Mouse (Mus musculus): ENCODE results near the gene Ccdc191. TPM values are rescaled to one million over a fixed set of nuclear protein-coding genes. Genes with fewer than 3 reads are reported as not detected.

Gene Ccdc191
- 5.0 and 5.4 TPM in 2 replicates for polyA plus RNA-seq (2015; fragmentation: Nextera tagmentation; extraction: Ambion mirVana)

- TF ChIP-seq CTCF (IDR thresholded peaks at IDR 0.05; ENCODE audit: low read depth) (no peak), EP300 (optimal IDR thresholded peaks at IDR 0.05) (no peak)
Observed at GRCm38 (mm10) chr16:43889208-43890004, at the start of gene Ccdc191. TSS of gene Ccdc191 (plus strand) at chr16:43889800.

GRCm38 (mm10) chr16:43841236-43841635 lies 48.4 kb upstream of the Ccdc191 start:
- no peak overlapping the region for H3K27ac ChIP-seq (replicated peaks)
- no peak overlapping the region for H3K4me2 ChIP-seq (replicated peaks; ENCODE audit: low read depth)
- ATAC-seq (ENCODE audit: low FRiP score, low TSS enrichment): no peak
- no peaks in the 10 kb centered on the region for H3K27me3 ChIP-seq (ENCODE audit: control insufficient read depth, insufficient read depth, low read length)
- no peaks in the 10 kb centered on the region for H3K9me3 ChIP-seq (ENCODE audit: control insufficient read depth, low read length)
- no peaks in the 10 kb centered on the region for H3K36me3 ChIP-seq (ENCODE audit: control insufficient read depth, insufficient read depth, low read length)
- H3K4me3 ChIP-seq (ENCODE audit: low read depth, low read length): no peak overlapping the region
- TF ChIP-seq EP300 (optimal IDR thresholded peaks at IDR 0.05) (no peak), CTCF (IDR thresholded peaks at IDR 0.05; ENCODE audit: low read depth) (no peak)
- no peak for DNase-seq (ENCODE audit: low spot score)
- H3K9ac ChIP-seq (ENCODE audit: low read length): no peak overlapping the region
- H3K4me1 ChIP-seq (replicated peaks; ENCODE audit: control insufficient read depth, insufficient read depth): no peaks in the 10 kb centered on the region
- WGBS: 75% methylated on average over 1 of the region's 1 CpGs

More at GRCm38 (mm10) chr16:43889208-43890004, at the start of gene Ccdc191:
- H3K4me1 ChIP-seq (replicated peaks; ENCODE audit: control insufficient read depth, insufficient read depth): no peaks in the 10 kb centered on the region; the same call in 1 of the 2 replicates
- H3K36me3 ChIP-seq (ENCODE audit: control insufficient read depth, insufficient read depth, low read length): no peaks in the 10 kb centered on the region
- no peaks in the 10 kb centered on the region for H3K9me3 ChIP-seq (ENCODE audit: control insufficient read depth, low read length)
- peak within 1 kb of the TSS; percentile 74 for H3K27ac ChIP-seq (replicated peaks)
- H3K9ac ChIP-seq (ENCODE audit: low read length): peak within 1 kb of the TSS; percentile 88
- under 1% methylated on average over 32 of the region's 33 CpGs for WGBS
- peak within 1 kb of the TSS; percentile 61 for H3K4me2 ChIP-seq (replicated peaks; ENCODE audit: low read depth)
- ATAC-seq (ENCODE audit: low FRiP score, low TSS enrichment): peak; percentile 100
- DNase-seq (ENCODE audit: low spot score): peak; percentile 99
- H3K27me3 ChIP-seq (ENCODE audit: control insufficient read depth, insufficient read depth, low read length): no peaks in the 10 kb centered on the region
- H3K4me3 ChIP-seq (ENCODE audit: low read depth, low read length): peak within 1 kb of the TSS; percentile 69

DNA sequence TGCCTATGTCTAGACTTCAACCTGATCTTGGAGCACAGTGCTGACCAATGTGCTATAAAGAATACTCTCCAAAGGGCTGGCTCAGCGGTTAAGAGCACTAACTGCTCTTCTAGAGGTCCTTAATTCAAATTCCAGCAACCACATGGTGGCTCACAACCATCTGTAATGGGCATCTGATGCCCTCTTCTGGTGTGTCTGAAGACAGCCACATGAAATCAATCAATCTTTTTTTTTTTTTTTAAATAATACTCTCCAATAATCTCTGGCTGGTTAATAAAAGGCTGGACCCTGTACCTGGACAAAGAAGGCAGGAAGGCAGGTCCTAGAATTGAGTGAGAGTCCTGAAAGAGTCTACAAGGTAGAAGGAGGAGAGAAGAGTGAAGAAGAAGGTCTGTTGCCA lies 39.8 kb upstream of the Ccdc191 start:
- Histone ChIP-seq H3K9ac (ENCODE audit: low read length) (no peak overlapping the region), H3K27ac (replicated peaks) (no peak overlapping the region), H3K9me3 (ENCODE audit: control insufficient read depth, low read length) (no peaks in the 10 kb centered on the region), H3K36me3 (ENCODE audit: control insufficient read depth, insufficient read depth, low read length) (no peaks in the 10 kb centered on the region), H3K27me3 (ENCODE audit: control insufficient read depth, insufficient read depth, low read length) (no peaks in the 10 kb centered on the region), H3K4me3 (ENCODE audit: low read depth, low read length) (no peak overlapping the region), H3K4me1 (replicated peaks; ENCODE audit: control insufficient read depth, insufficient read depth) (no peaks in the 10 kb centered on the region), H3K4me2 (replicated peaks; ENCODE audit: low read depth) (no peak overlapping the region)
- DNase-seq (ENCODE audit: low spot score): no peak
- no peak for ATAC-seq (ENCODE audit: low FRiP score, low TSS enrichment)
- WGBS: 68% methylated on average over 1 of the region's 1 CpGs
- TF ChIP-seq EP300 (optimal IDR thresholded peaks at IDR 0.05) (no peak), CTCF (IDR thresholded peaks at IDR 0.05; ENCODE audit: low read depth) (no peak)

DNA sequence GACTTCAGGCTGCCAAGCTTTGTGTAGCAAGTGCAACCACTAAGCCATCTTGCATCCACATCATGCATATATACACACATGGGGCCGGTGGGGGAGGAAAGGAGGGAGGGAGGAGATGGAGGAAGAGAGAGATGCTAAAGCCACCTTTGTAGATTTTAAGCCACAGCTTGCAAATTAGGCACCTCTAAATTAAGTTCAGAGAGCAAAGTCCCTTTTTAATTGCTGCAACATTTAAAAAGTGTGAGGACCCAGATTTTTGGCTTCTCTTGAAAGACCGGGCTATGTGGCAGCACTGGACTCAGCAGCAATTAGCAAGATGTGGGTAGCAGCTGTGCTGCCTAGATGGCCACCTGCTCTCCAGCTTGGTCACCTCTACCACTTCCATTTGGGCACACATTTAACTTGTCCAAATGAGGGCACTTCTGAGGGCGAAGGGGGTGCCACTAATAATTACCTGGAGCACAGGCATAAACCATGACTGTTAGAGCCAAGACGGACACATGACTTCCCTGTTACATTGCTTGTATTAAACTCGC lies 30.6 kb upstream of the Ccdc191 start:
- peaks cover 4% of the 10 kb centered on the region; the same call in 1 of the 2 replicates for H3K36me3 ChIP-seq (ENCODE audit: control insufficient read depth, insufficient read depth, low read length)
- WGBS: 87% methylated on average over 5 of the region's 5 CpGs
- no peak overlapping the region for H3K9ac ChIP-seq (ENCODE audit: low read length)
- DNase-seq (ENCODE audit: low spot score) (no peak), ATAC-seq (ENCODE audit: low FRiP score, low TSS enrichment) (no peak)
- H3K4me2 ChIP-seq (replicated peaks; ENCODE audit: low read depth): no peak overlapping the region
- H3K4me1 ChIP-seq (replicated peaks; ENCODE audit: control insufficient read depth, insufficient read depth): no peaks in the 10 kb centered on the region
- no peaks in the 10 kb centered on the region for H3K9me3 ChIP-seq (ENCODE audit: control insufficient read depth, low read length)
- no peak overlapping the region for H3K27ac ChIP-seq (replicated peaks)
- no peak for TF ChIP-seq EP300 (optimal IDR thresholded peaks at IDR 0.05)
- no peaks in the 10 kb centered on the region for H3K27me3 ChIP-seq (ENCODE audit: control insufficient read depth, insufficient read depth, low read length)
- H3K4me3 ChIP-seq (ENCODE audit: low read depth, low read length): no peak overlapping the region

DNA sequence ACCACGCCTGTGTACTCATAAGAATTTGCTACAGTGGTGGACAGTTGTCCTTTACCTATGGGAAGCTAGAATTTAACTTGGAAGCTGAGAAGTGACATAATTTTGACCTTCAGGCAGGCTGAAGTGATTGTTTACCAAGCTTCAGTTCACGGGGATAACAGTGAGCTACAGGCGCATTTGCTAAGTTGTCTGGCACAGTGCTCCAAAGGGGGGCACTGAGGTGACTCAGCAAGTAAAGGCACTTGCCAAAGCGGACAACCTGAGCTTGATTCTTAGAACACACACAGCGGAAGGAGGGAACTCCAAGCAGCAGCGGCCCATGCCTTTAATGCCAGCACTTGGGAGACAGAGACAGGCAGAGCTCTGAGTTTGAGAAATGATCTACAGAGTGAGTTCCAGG lies 29.0 kb upstream of the Ccdc191 start:
- Histone ChIP-seq H3K36me3 (ENCODE audit: control insufficient read depth, insufficient read depth, low read length) (peaks cover 4% of the 10 kb centered on the region; the same call in 1 of the 2 replicates), H3K4me1 (replicated peaks; ENCODE audit: control insufficient read depth, insufficient read depth) (no peaks in the 10 kb centered on the region), H3K4me2 (replicated peaks; ENCODE audit: low read depth) (no peak overlapping the region), H3K27me3 (ENCODE audit: control insufficient read depth, insufficient read depth, low read length) (no peaks in the 10 kb centered on the region), H3K9me3 (ENCODE audit: control insufficient read depth, low read length) (no peaks in the 10 kb centered on the region), H3K4me3 (ENCODE audit: low read depth, low read length) (no peak overlapping the region), H3K27ac (replicated peaks) (no peak overlapping the region), H3K9ac (ENCODE audit: low read length) (no peak overlapping the region)
- ATAC-seq (ENCODE audit: low FRiP score, low TSS enrichment) (no peak), DNase-seq (ENCODE audit: low spot score) (peak; percentile 29)
- no peak for TF ChIP-seq EP300 (optimal IDR thresholded peaks at IDR 0.05)
- no peak for TF ChIP-seq CTCF (IDR thresholded peaks at IDR 0.05; ENCODE audit: low read depth)
- 56% methylated on average over 6 of the region's 6 CpGs for WGBS

DNA sequence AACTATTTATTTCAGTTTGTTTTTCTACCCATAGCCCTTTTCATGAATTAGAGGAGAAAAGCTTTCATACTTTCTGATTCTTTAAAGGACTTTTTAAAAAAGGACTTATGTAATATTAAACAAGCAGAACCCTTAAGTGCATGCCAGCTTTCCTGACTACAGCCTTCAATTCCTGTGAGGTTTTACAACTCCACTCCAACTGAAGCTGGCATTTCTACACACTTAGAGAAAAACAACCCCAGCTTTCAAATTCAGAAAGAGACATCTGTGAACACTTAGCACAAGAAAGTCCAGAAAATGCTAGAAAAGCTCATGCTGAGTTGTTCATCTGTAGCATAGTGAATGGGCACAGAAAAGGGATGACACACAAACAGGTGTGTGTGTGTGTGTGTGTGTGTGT lies 19.8 kb upstream of the Ccdc191 start:
- Histone ChIP-seq H3K36me3 (ENCODE audit: control insufficient read depth, insufficient read depth, low read length) (peaks cover 9% of the 10 kb centered on the region; the same call in 1 of the 2 replicates), H3K9me3 (ENCODE audit: control insufficient read depth, low read length) (no peaks in the 10 kb centered on the region), H3K4me3 (ENCODE audit: low read depth, low read length) (no peak overlapping the region), H3K4me1 (replicated peaks; ENCODE audit: control insufficient read depth, insufficient read depth) (no peaks in the 10 kb centered on the region), H3K27ac (replicated peaks) (no peak overlapping the region), H3K4me2 (replicated peaks; ENCODE audit: low read depth) (no peak overlapping the region), H3K27me3 (ENCODE audit: control insufficient read depth, insufficient read depth, low read length) (no peaks in the 10 kb centered on the region), H3K9ac (ENCODE audit: low read length) (no peak overlapping the region)
- DNase-seq (ENCODE audit: low spot score): no peak
- ATAC-seq (ENCODE audit: low FRiP score, low TSS enrichment): no peak
- TF ChIP-seq EP300 (optimal IDR thresholded peaks at IDR 0.05): no peak
- TF ChIP-seq CTCF (IDR thresholded peaks at IDR 0.05; ENCODE audit: low read depth): no peak

Measured in stomach, postnatal 0 days (tissue).